Mouse (Mus musculus) kidney, postnatal 10 days (tissue): ENCODE measurements around the gene Trim2.

Source experiments
- DNase-seq: peaks from one replicate; pipeline ENCODE4 v3.0.0; 2021; ENCODE audit warnings: mixed read lengths

The Trim2 gene

DNA sequence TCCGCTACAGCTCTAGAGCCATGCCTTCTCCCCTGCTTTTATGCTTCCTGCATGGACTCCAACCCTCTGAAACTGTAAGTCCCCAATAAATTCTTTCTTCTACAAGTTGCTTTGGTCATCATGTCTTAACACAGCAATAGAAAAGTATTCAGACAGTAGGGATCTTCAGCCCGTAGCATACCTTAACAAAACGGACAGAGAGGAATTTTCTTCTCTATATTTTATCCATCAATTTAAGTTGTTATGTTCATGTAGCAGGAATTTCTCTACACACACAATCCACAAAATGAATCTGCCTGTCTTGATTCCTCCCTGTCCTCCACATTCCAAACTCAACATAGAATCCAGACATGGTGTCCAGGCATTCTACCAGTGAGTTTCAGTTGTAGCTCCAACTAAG is at the start of gene Trim2:
Trim2 (minus strand) TSS at position 101 of the 400 bp plus-strand sequence.
- no peak for DNase-seq

DNA sequence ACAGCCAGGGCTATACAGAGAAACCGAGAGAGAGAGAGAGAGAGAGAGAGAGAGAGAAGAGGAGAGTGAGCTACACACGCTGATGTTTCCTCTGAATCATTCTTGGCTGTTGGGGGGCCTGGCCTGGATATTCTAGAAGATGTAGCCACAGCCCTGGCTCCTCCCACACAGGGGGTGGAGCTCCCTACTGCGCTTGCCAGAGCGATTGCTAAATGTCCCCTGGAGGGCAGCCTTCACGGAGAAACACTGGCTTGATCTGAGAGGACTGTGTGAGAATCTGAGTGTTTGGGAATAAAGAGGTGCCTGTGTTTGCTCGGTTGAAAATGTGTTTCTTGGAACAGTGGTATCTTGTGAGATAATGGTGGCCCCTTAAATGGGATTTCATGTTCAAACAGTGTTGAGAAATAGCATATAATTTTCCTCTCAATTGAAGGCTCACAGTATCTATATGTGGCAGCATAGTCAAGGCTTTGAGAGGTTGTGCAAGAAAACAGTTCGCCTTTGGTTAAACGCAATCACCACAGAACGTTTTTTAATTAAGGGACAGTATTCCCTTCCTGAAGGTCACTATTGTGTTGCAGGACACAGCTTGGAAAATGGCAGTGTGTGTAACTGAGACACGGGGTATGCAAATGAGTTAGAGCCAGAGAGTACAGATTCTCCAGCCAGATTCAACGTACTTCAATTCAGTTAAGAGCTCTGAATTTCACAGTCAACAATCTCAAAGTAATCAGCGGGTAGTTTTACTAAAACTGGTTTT is 49.4 kb upstream of the Trim2 start:
- peak; percentile 84 for DNase-seq

DNA sequence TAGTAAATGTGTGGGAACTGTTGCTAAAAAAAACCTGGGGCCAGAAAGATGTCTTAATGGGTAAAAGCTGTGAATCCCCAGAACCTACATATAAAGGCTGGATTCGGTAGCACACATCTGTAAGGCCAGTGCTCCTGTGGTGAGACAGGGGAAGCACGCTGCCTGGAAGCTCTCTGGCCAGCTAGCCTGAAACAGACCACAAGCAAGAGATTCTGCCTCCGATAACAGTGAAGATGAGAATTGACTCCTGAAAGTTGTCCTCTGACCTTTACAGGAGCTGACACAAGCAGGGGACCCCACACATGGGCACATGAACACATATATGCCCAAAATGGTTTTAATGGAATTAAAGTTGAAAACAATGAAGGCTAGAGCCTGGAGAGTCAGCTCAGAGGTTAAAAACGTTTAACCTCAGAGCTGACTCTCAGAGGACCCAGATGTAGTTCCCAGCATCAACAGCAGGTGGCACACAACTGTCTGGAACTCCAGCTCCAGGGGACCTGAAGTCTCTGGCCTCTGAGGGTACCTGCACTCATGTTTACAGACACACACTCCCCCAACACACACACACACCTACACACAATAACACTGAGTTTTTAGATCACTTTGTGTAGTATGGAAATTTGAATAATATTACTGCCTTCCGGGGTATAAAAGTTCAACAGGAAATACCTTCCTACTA is 45.8 kb upstream of the Trim2 start:
- peak; percentile 90 for DNase-seq

DNA sequence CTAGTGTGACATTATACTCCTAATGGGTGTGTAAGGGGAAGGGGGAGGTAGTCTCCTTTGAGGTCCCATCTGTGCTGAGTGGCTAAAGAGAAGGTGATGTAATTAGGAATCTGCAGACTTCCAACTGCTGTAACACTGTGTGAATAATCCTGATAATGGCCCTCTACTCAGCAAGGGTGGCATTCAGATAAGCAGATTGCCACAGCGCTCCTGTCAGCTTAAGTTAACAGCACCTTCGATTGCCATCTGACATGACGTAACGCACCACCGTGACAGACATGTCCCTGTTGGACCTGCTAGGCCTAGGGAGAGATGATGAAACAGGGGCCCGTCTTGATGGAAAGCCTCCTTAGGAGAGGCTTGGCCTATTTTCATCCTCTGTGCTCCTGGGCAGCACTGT is 43.6 kb upstream of the Trim2 start:
- no peak for DNase-seq

DNA sequence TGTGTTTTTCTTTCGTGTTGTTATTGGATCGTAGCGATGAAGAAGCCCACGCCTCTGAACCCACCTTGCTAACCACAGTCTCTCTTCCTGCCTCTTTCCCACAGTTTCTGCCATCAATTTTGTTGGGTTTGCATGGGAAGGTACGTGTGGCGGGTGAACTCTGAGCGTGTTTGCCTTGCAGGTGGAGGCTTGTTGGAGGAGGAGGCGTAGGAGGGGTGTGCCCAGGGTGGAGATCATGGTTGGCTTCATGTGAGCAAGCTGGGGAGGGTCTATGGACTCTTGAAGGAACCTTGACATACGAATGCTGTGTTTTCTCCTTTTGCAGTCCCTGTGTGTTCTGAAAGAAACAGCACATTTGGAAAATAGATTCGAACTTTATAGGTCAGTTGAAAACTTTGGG is 43.1 kb upstream of the Trim2 start:
- DNase-seq: no peak

DNA sequence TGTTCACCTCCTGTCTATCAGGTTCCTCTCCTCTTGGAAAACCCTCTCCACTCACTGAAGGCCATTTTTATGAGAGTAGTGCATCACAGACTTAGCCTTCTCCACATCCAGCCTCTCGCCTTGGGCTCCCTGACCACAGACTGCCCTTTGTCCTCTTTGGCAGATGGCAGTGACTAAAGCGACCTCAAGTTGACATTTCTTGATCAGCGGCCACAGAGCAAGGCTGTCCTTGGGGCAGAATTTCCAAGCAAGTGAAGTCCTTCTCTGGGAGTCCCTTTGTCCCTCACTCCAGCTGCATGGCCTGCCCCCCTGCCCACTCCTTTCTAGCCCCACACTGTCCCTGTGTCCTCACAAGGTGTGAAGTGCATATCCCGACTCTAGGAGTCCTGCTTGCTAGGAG is 40.7 kb upstream of the Trim2 start:
- DNase-seq: peak; percentile 24

DNA sequence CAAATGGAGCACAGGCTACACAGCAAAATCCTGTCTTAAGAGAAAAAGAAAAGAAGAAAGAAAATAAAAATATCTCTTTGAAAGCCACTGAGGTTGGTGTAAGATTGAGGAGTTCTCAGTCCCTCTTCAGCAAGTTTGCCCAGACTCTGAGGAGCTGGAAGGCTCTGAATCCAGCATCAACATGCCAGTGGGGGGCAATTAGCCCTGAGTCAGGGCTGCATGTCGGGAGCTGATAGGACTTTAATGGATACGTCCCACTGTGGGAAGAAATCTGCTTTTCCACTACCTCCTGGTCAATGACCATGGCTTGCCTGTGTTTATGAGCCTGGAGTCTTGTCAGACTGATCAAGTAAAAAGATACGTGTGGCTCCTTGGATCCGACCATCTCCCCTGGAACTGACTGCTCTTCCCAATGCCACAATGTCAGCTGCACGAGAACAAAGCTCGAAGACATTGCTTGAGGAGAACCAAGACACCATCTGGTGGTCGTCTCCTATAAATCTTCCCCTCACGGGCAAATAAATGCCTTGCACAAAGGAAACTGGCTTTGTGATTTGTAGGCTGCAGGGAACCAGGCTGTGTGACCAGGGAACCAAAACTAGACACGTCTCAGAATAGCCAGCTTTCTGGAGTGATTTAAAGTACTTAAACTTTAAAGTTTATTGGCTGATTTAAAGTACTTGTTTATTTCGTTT is 39.9 kb upstream of the Trim2 start:
- no peak for DNase-seq

DNA sequence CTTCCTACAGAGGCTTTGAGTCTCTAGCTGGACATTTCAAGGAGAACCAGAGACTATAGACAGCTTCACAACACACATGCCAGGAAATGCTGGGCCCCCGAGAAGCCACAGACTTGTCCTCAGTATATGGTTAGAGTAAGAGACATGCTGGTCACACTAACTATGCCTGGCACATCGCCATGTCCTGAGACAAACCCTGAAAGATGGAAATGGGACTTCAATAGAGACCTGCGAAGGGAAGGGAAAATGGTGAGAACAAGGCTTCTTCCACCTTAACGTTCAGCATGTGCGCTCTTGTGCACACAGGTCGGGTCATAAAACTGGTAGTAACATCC is 38.9 kb upstream of the Trim2 start:
- DNase-seq: peak; percentile 68

DNA sequence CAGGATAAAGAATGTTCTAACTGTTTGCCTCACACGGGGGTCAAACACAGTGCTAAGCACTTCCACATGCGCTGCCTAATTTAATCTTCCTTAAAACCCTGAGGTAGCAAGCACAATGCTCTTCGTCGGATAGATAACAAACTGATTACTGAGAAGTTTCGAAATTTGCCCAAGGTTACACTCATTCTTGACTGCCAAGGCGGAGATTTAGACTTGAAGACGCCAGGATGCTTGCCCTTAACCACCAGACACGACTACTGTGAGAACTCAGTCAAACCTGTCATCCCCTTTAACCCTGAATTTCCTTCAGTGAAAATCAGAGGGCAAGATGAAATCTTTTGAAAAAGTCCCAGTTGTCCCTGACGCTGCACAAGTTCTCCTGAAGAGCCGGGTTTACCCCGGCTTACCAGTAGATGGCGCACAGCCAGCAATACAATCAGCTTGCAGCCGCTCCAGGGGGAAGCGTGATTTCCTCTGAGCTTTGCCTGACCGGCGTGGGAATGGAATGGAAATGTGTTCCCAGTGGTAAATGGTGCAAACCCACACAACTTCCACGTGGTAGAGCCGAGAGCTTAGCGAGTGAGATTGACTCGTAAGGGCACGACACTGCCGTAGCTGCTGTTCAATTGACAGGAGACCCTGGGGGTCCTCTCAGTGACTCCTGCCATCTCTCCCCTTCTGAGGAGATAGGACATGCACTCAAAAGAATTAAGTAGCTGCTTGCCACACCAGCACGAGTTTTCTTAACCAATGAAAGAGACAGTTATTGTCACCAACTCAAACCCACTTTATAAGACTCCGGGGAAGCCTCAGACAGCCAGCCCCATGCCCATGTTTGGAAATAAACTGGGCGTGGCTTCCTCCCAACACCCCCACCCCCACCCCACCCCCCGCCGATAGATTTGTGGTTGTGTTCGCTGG is 38.3 kb upstream of the Trim2 start:
- DNase-seq: peak; percentile 93

DNA sequence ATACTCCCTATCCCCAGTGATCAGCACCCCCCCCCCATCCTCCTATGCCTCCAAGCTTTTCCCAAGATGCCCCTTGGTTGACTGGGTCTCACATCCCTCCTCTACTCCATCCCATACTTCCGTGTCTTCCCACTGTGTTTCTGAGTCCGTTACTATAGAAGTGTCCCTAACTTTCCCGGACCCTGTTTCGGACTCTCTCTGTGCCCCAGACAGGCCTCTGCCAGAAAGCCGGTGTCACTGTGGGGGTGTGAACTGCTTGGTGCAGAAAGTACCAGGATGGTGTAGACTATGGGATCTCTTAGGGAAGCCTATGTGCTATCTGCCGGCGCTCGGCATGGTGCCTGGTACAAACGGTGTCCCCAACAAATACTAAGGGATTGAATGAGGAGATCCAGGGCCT is 36.4 kb upstream of the Trim2 start:
- no peak for DNase-seq

DNA sequence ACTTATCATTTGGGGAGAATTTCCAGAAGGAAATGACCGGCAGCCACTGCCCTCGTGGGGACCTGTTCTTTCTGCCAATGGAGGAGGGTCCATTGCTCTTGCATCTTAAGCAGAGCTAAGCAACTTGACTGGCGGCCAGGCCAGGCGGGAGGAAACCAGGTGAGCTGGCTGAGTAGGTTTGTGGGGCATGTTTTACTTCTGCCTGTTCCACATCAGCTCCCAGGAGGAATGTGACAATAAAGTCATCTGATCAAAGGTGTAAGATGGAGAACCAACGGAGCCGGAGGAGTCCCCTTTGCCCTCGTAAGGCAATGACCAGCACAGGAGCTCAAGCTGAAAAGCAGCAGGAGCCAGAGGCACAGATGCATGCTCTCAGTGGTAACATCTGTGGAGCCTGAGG is 35.1 kb upstream of the Trim2 start:
- peak; percentile 85 for DNase-seq

DNA sequence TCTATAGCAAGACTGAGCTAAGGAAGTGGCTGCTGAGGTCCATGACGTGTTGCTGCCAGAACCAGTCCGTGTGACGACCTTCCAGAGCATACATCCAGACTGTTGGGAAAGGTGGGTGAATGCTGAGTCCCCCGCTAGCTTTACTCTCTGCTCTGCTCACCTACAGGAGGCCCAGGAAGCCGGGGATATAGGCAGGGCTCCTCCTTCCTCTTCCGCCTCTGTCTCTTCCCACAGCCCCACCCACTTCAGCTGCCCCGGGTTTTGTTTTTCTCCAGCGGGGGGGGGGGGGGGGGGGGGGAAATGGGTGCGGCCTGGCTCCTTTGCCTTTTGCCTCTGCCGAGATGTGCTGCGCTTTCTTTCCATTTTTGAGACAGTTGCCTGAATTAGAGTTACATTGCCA is 30.9 kb upstream of the Trim2 start:
- DNase-seq: peak; percentile 33

DNA sequence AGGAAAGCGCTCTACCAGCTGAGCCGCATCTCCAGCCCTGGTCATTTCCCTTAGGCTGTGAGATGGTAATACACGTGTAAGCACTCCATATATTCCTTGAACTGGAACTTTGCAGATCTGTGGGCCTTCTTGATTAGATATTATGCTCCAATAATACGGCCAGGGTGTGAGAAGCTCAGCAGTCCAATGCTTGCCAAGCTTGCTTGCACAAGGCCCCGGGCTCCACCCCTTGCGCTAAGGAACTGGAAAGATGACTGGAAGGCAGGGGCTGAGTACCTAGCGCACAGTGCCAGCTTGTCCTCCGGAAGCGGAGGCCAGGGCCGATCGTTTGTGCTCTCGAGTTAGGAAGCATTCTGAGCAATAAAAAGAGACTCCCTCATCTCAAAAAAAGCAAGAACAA is 29.7 kb upstream of the Trim2 start:
- peak; percentile 37 for DNase-seq

DNA sequence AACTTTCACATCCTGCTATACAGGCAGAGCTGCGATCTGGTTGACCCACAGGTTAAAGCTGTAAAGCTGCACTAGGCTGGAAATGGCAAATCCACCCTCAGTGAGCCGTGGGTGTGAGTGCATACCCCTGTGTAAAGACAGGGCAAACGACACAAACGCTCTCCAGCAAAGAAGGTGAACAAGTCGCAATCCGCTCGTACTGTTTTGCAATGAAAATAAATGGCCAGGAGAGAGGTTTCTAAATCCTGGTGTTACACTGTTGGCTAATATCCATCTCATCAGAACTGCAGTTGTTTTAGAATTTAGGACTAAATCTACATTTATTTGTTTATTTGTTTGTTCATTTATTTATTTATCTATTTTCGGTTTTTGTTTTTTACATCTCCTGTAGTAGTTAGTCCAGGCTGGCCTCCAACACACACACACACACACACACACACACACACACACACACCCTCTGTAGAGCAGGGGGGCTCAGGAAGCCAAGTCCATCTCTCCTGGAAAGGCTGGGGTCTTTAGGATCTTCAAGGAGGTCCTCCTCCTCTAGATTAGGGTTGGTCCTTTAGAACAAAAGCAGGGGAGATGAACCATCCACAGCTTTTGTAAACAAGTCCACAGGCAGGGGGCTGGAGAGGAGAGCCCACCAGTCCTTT is 28.9 kb upstream of the Trim2 start:
- DNase-seq: no peak

DNA sequence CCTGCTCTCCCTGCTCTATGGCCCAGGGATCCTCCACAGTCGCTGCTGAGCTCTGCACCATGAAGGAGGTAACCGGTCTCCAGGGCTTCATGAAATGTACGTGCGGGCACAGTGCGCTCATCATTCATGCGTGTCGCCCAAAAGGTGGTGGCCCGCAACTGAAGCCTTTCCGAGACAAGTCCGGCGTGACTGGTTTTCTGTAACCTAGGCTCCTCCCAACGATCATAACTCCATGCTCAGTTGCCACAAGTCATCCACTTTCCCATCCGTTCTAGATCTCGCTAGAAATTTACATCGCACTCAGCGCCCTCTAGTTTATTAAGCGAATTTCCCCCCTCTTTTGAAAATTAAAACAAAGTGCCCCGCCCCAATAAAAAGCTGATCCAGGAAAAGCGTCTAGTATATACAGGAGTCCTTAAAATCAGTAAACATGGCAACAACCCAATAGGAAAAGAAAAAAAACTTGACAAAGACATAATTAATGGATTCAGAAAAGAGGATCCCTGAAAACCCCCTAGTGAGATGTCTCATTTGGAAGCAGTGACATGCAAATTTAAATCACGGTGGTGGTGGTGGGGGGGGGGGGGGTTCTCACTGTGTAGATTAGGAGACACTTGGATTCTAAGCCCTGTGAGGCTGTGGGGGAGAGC is 28.2 kb upstream of the Trim2 start:
- peak; percentile 42 for DNase-seq

DNA sequence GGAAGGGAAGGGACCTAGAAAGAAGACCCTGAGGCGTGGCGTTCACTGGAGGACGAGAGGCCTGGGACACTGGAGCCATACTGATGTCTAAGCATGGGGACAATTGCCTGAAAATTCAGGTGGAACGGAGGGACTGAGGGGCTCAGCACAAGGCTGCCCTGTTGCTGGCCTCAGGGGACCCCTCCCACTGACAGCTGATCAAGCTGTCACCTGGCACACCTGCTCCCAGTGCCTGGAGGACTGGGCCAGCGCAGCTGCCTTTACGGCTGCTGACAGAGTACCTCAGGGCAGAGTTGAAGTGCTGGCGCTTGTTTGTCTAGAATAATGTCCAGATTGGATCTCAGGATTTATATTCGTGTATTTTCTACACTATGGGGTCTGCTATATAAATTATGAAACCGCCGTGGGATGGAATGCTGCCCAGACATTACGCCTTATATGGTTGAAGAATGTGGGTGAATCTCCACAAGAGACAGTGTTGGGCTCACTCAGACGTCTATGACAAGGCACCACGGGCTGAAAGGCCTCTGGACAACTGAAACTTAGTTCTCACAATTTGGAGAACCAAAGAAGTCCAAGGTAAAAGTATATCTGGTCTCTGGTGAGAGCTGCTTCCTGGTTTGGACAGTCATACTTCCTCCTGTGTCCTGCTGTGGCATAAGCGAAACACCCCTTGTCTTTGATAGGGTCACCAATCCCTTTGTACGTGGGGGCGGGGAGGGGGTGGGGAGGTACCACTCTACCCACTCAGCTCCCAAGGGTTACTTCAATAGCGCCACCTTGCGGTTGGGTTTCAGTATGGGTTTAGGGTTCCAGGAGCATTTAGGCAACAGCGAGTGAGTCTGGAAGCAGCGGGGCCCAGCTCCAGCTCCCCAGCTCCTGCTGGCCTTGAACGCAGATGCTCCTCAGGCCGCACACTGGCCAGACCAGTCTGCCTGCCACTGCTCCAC is 27.0 kb upstream of the Trim2 start:
- peak; percentile 83 for DNase-seq

DNA sequence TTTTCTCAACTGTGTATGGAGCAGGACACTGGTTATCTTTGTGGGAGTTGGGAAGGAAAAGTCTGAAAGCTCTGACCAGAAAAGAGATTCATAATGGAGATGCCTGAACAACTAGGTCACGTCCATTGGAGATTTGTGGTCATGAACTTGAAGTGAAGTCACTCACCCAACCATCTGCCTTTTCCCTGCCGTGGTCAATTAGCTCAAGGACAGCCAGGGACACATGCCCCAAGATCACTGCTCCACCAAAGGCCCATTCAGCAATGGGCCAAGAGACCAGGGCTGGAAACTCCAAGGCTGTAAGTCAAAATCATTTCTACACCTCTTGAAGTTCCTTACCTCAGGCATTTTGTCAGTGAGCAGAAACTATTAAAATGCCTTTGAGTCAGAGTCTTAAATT is 23.5 kb upstream of the Trim2 start:
- no peak for DNase-seq

DNA sequence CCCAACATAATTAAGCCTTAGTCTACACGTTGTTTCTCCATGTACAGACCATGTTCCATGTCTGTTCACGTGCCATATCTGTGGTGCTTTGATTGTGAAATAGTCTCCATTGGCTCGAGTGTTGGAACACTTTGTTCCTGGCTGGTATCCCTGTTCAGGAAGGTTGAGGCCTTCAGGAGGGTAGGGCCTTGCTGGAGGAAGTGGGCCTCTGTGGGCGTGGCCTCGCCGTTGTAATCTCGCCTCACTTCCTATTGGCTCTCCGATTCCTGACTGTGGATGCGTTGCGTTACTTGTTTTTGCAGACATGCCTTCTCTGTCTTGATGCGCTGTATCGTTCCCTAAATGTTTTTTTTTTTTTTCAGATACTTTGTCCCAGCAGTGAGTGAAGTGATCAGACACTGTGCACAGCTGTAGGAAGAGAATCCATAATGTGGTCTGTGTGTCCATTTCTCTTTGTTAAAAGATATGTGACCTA is 18.3 kb upstream of the Trim2 start:
- DNase-seq: no peak

DNA sequence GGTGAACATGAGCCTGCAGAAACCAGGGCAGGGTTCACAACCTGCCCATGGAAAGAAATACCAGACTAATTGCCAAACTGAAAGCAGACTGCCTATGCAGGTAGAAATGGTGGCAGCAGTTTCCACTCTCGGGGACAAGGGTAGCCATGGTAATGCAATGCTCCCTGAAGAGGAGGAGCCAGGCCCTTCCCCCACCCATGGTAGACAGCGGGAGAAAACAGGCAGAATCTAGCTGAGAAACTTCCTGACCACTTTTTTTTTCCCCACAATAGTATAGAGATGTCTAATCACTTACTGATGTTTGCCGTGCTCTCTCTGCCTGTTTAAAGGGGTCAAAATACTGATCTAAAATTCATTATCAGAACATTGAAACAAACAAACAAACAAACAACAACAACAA is 17.8 kb upstream of the Trim2 start:
- DNase-seq: peak; percentile 59

DNA sequence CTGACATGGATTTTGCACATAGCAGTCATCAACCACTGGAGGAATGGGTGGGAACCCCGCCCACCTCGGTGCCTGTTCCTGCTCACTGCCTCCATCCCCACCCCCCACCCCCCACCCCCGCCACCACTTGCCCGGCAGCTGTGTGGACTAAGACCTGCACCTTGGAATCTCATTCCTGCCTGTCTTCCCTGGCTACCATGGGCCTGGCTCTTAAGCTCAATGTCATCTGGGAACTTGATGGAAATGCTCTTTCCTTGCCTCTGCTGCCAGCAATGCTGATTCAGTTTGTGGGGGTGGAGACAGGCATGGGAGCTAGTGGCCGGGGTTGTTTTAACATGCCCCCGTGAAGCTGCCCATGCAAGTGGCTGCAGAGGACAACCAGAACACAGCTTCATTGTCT is 17.3 kb upstream of the Trim2 start:
- DNase-seq: peak; percentile 58

DNA sequence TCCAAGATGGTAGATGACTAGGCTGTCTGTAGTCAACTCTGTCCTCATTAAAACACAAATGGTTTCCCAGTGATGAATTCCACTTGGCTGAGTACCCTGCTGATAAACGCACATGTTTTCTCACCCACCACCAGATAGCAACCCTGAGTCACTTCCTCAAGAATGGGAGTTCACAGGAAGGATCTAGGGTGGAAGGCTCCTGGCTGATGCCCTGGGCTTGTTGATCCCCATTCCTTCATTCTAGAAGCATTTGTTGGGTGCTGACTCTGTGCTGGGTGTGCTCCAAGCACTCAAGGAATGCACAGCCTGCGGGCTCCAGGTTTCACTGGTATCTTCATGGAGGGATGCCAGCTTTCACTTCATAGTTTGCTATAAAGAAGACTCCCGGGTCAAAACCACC is 12.8 kb upstream of the Trim2 start:
- no peak for DNase-seq
